In genomic region chr5:143976232-143976631, GRCm38 (mm10) we compare ENCODE assay signal across 38 mouse cellular contexts. TPM values are rescaled to one million over a fixed set of nuclear protein-coding genes. Genes with fewer than 3 reads are reported as not detected.
A peak's percentile ranks its signal among the peaks of the same experiment; 100 is the strongest.
DNase-seq lines count a peak whose midpoint lies in the region; ATAC-seq and TF ChIP-seq lines count a peak whose summit lies in the region.
"Had no signal": no experiment of that assay in that cellular context is flagged by ENCODE, and none has a peak within 500 bp of the region (broad histone marks: within the 10 kb centered on the region; RNA-seq: fewer than 3 reads in every experiment).

No protein-coding gene starts in this region.

- H3K79me2 ChIP-seq in MEL (ENCODE audit: control insufficient read depth, insufficient read depth, low read length, poor library complexity): no peaks in the 10 kb centered on the region

- no peak overlapping the region for H3K27ac ChIP-seq in forebrain, embryonic 12.5 days
- H3K27ac ChIP-seq in forebrain, embryonic 13.5 days: no peak overlapping the region
- no peak overlapping the region for H3K27ac ChIP-seq in MEL (ENCODE audit: control insufficient read depth, low read depth, low read length)
- peak overlapping the region; percentile 65 for H3K27ac ChIP-seq in liver, embryonic 16.5 days (ENCODE audit: low read length)
- H3K27ac ChIP-seq: heart, embryonic 15.5 days; hindbrain, postnatal 0 days; left cerebral cortex, adult 2 months; limb, embryonic 12.5 days; macrophage had no signal

- H3K36me3 ChIP-seq in forebrain, embryonic 12.5 days (replicated peaks): no peaks in the 10 kb centered on the region
- no peaks in the 10 kb centered on the region for H3K36me3 ChIP-seq in forebrain, embryonic 13.5 days (ENCODE audit: poor library complexity, severe bottlenecking)
- peaks cover 0 to 12% of the 10 kb centered on the region in 2 experiments; a peak in 2 of 4 replicates for H3K36me3 ChIP-seq in MEL (ENCODE audit: control insufficient read depth in 1 of 2, insufficient read depth in 2 of 2, low read length in 2 of 2)
- H3K36me3 ChIP-seq in liver, embryonic 16.5 days (ENCODE audit: control insufficient read depth, insufficient read depth): no peaks in the 10 kb centered on the region
- H3K36me3 ChIP-seq: heart, embryonic 15.5 days; limb, embryonic 12.5 days had no signal

- TF ChIP-seq RAD21 in MEL (IDR thresholded peaks at IDR 0.05; ENCODE audit: low read depth, low read length): no peak

- H3K4me2 ChIP-seq in forebrain, embryonic 12.5 days: no peak overlapping the region
- H3K4me2 ChIP-seq in forebrain, embryonic 13.5 days: no peak overlapping the region
- H3K4me2 ChIP-seq in liver, embryonic 16.5 days (ENCODE audit: low read depth, low read length): peak overlapping the region; percentile 52
- H3K4me2 ChIP-seq: heart, embryonic 15.5 days; limb, embryonic 12.5 days had no signal

- 0 out of 2 replicates have a peak overlapping the region, but pooled peaks have one; percentile 12 for H3K9ac ChIP-seq in forebrain, embryonic 12.5 days
- no peak overlapping the region for H3K9ac ChIP-seq in forebrain, embryonic 13.5 days
- no peak overlapping the region for H3K9ac ChIP-seq in MEL (ENCODE audit: control insufficient read depth, low read depth, low read length, poor library complexity, severe bottlenecking)
- no peak overlapping the region for H3K9ac ChIP-seq in liver, embryonic 16.5 days (ENCODE audit: low read depth, low read length)
- H3K9ac ChIP-seq: heart, embryonic 15.5 days; limb, embryonic 12.5 days had no signal

- no peak for TF ChIP-seq EP300 in MEL (IDR thresholded peaks at IDR 0.05; ENCODE audit: low read depth in 1 of 2, low read length in 2 of 2)

- ATAC-seq in forebrain, embryonic 12.5 days (ENCODE audit: low FRiP score): no peak
- ATAC-seq in forebrain, embryonic 13.5 days: no peak
- ATAC-seq in erythroid progenitor cell, adult 5-6 weeks (replicated peaks; ENCODE audit: low FRiP score, poor library complexity, severe bottlenecking): peak; percentile 27; the same call in 1 of the 2 replicates
- ATAC-seq in liver, embryonic 16.5 days (ENCODE audit: low read depth): peak; percentile 42
- no peak for ATAC-seq in megakaryocyte, adult 5-6 weeks (ENCODE audit: poor library complexity, severe bottlenecking)

- no peak for TF ChIP-seq POLR2A in MEL (IDR thresholded peaks at IDR 0.05; ENCODE audit: control insufficient read depth in 1 of 2, insufficient read depth in 1 of 2, low read depth in 1 of 2, low read length in 2 of 2, poor library complexity in 1 of 2)

- no peaks in the 10 kb centered on the region for H3K27me3 ChIP-seq in forebrain, embryonic 12.5 days
- H3K27me3 ChIP-seq in forebrain, embryonic 13.5 days: no peaks in the 10 kb centered on the region
- H3K27me3 ChIP-seq in MEL (ENCODE audit: control insufficient read depth in 1 of 2, insufficient read depth in 2 of 2, low read length in 2 of 2): no peaks in the 10 kb centered on the region
- H3K27me3 ChIP-seq in liver, embryonic 16.5 days (ENCODE audit: control insufficient read depth, insufficient read depth, low read depth, low read length): no peaks in the 10 kb centered on the region
- H3K27me3 ChIP-seq: CH12.LX; limb, embryonic 12.5 days had no signal

- TF ChIP-seq CTCF in MEL (IDR thresholded peaks at IDR 0.05 in 2 of 3, conservative IDR thresholded peaks at IDR 0.05 in 1 of 3; ENCODE audit: control insufficient read depth in 1 of 3, insufficient read depth in 1 of 3, low read depth in 2 of 3, low read length in 3 of 3, poor library complexity in 1 of 3, severe bottlenecking in 1 of 3): no peak

- DNase-seq in MEL (ENCODE audit: low read depth, low spot score): peak; percentile 19
- no peak for DNase-seq in left cerebral cortex, adult 11 months (ENCODE audit: low spot score)
- DNase-seq: adrenal gland, adult 8-10 months; cerebellum, adult 11 months; cerebellum, adult 9-10 months; cerebellum, postnatal 36 days; gastrocnemius, postnatal 10 days; kidney, adult 9 months; kidney, postnatal 10 days; lung, adult 18-20 months; lung, postnatal 10 days; midbrain, embryonic 14.5 days; retina, postnatal 1 day had no signal

- peaks cover 6% of the 10 kb centered on the region for H3K4me1 ChIP-seq in forebrain, embryonic 12.5 days
- 0 out of 2 replicates have a peak, but pooled peaks cover 4% of the 10 kb centered on the region for H3K4me1 ChIP-seq in forebrain, embryonic 13.5 days
- H3K4me1 ChIP-seq in MEL (ENCODE audit: control insufficient read depth in 1 of 2, insufficient read depth in 2 of 2, low read length in 2 of 2): peaks cover 9 to 40% of the 10 kb centered on the region in 2 experiments
- H3K4me1 ChIP-seq in liver, embryonic 16.5 days (ENCODE audit: control insufficient read depth, low read depth, low read length): peaks cover 47% of the 10 kb centered on the region

- WGBS in forebrain, embryonic 12.5 days: 91% methylated on average over 11 of the region's 11 CpGs
- WGBS in forebrain, embryonic 13.5 days: 92% methylated on average over 11 of the region's 11 CpGs
- 71% methylated on average over 11 of the region's 11 CpGs for WGBS in liver, embryonic 16.5 days (ENCODE audit: insufficient replicate concordance)

- H3K4me3 ChIP-seq in forebrain, embryonic 12.5 days (replicated peaks): no peak overlapping the region
- H3K4me3 ChIP-seq in forebrain, embryonic 13.5 days: no peak overlapping the region
- no peak overlapping the region for H3K4me3 ChIP-seq in MEL (ENCODE audit: control insufficient read depth in 1 of 2, insufficient read depth in 1 of 2, low read depth in 2 of 2, low read length in 2 of 2)
- H3K4me3 ChIP-seq in liver, embryonic 16.5 days (ENCODE audit: low read depth, low read length): peak overlapping the region; percentile 19; the same call in 1 of the 2 replicates
- H3K4me3 ChIP-seq: heart, embryonic 15.5 days; left cerebral cortex, adult 2 months; limb, embryonic 12.5 days had no signal

- H3K9me3 ChIP-seq in forebrain, embryonic 12.5 days: no peaks in the 10 kb centered on the region
- H3K9me3 ChIP-seq in forebrain, embryonic 13.5 days (replicated peaks): no peaks in the 10 kb centered on the region
- H3K9me3 ChIP-seq in MEL (replicated peaks; ENCODE audit: insufficient read depth, low read length): no peaks in the 10 kb centered on the region
- no peaks in the 10 kb centered on the region for H3K9me3 ChIP-seq in liver, embryonic 16.5 days (replicated peaks; ENCODE audit: control insufficient read depth, low read length)
- H3K9me3 ChIP-seq: heart, embryonic 15.5 days; limb, embryonic 12.5 days had no signal

RNA-seq across cellular contexts. Expression of gene Ccz1, which starts 38.4 kb away (rescaled TPM):
- 110 and 113 TPM in 2 replicates for polyA plus RNA-seq in forebrain, embryonic 12.5 days (2016; fragmentation: Nextera tagmentation; extraction: Ambion mirVana)
- polyA plus RNA-seq in forebrain, embryonic 13.5 days (2015; fragmentation: Nextera tagmentation; extraction: Ambion mirVana): 98.5 and 99.6 TPM in 2 replicates
- 56.0 and 61.7 TPM in 2 replicates for total RNA-seq in MEL (2012; rRNA removed)
- 100 to 1,000 TPM in 1 of 2 experiments, 10 to 100 TPM in 1; 58.0 to 166 TPM for polyA plus RNA-seq in MEL (2012; ENCODE audit: insufficient read depth in 1 of 2, insufficient read length in 2 of 2, low read depth in 1 of 2, low replicate concordance in 2 of 2, missing spikeins in 1 of 2)
- total RNA-seq in erythroid progenitor cell, adult 5-6 weeks (2015; ENCODE audit: low replicate concordance): 64.9 and 86.4 TPM in 2 replicates
- 32.5 and 45.2 TPM in 2 replicates for total RNA-seq in erythroid progenitor cell, adult 5-6 weeks (2017; ENCODE audit: low replicate concordance)
- polyA plus RNA-seq in liver, embryonic 16.5 days (2015; fragmentation: Nextera tagmentation; extraction: Ambion mirVana): 33.4 and 34.1 TPM in 2 replicates
- 79.6 and 85.3 TPM in 2 replicates for total RNA-seq in megakaryocyte, adult 5-6 weeks (2015)
- total RNA-seq in megakaryocyte, adult 5-6 weeks (2017): 98.3 and 103 TPM in 2 replicates

RNA-seq across cellular contexts. Expression of gene Rsph10b, which starts 43.4 kb away (rescaled TPM):
- 2.2 and 3.4 TPM in 2 replicates for polyA plus RNA-seq in forebrain, embryonic 12.5 days (2016; fragmentation: Nextera tagmentation; extraction: Ambion mirVana)
- polyA plus RNA-seq in forebrain, embryonic 13.5 days (2015; fragmentation: Nextera tagmentation; extraction: Ambion mirVana): 1.5 and 2.1 TPM in 2 replicates
- 0.04 TPM in 1 of 2 replicates, not detected in the other for total RNA-seq in MEL (2012; rRNA removed)
- polyA plus RNA-seq in MEL (2012; ENCODE audit: insufficient read depth in 1 of 2, insufficient read length in 2 of 2, low read depth in 1 of 2, low replicate concordance in 2 of 2, missing spikeins in 1 of 2): under 1 TPM in 1 of 2 experiments, not detected in 1; 0.17 TPM
- total RNA-seq in erythroid progenitor cell, adult 5-6 weeks (2015; ENCODE audit: low replicate concordance): 3.4 and 11.2 TPM in 2 replicates
- 5.1 and 12.6 TPM in 2 replicates for total RNA-seq in erythroid progenitor cell, adult 5-6 weeks (2017; ENCODE audit: low replicate concordance)
- 0.32 and 0.77 TPM in 2 replicates for polyA plus RNA-seq in liver, embryonic 16.5 days (2015; fragmentation: Nextera tagmentation; extraction: Ambion mirVana)
- total RNA-seq in megakaryocyte, adult 5-6 weeks (2015): 0.46 TPM in 1 of 2 replicates, not detected in the other
- 0.33 TPM in 1 of 2 replicates, not detected in the other for total RNA-seq in megakaryocyte, adult 5-6 weeks (2017)
- polyA plus RNA-seq: C2C12, macrophage had no signal

RNA-seq across cellular contexts. Expression of gene Gm42421, which starts 48.3 kb away (rescaled TPM):
- polyA plus RNA-seq in forebrain, embryonic 12.5 days (2016; fragmentation: Nextera tagmentation; extraction: Ambion mirVana): 0.87 and 1.9 TPM in 2 replicates
- polyA plus RNA-seq in forebrain, embryonic 13.5 days (2015; fragmentation: Nextera tagmentation; extraction: Ambion mirVana): 1.5 TPM in 2 replicates
- 0.39 TPM in 1 of 2 replicates, not detected in the other for total RNA-seq in MEL (2012; rRNA removed)
- under 1 TPM in 1 of 2 experiments, not detected in 1; 0.84 TPM for polyA plus RNA-seq in MEL (2012; ENCODE audit: insufficient read depth in 1 of 2, insufficient read length in 2 of 2, low read depth in 1 of 2, low replicate concordance in 2 of 2, missing spikeins in 1 of 2)
- total RNA-seq in erythroid progenitor cell, adult 5-6 weeks (2015; ENCODE audit: low replicate concordance): 10.5 TPM in 1 of 2 replicates, not detected in the other
- total RNA-seq in erythroid progenitor cell, adult 5-6 weeks (2017; ENCODE audit: low replicate concordance): 0.90 and 8.6 TPM in 2 replicates
- 0.13 and 0.33 TPM in 2 replicates for polyA plus RNA-seq in liver, embryonic 16.5 days (2015; fragmentation: Nextera tagmentation; extraction: Ambion mirVana)
- not detected in 2 replicates for total RNA-seq in megakaryocyte, adult 5-6 weeks (2015)
- 0.84 TPM in 1 of 2 replicates, not detected in the other for total RNA-seq in megakaryocyte, adult 5-6 weeks (2017)
- total RNA-seq: heart, postnatal 25 days; monocyte, adult 5-6 weeks had no signal
- polyA plus RNA-seq: large intestine, adult 2 months; spleen, adult 2 months had no signal

RNA-seq across cellular contexts. Expression of gene Ocm, which starts 50.2 kb away (rescaled TPM):
- not detected in 2 replicates for polyA plus RNA-seq in forebrain, embryonic 12.5 days (2016; fragmentation: Nextera tagmentation; extraction: Ambion mirVana)
- polyA plus RNA-seq in forebrain, embryonic 13.5 days (2015; fragmentation: Nextera tagmentation; extraction: Ambion mirVana): not detected in 2 replicates
- not detected in 2 replicates for total RNA-seq in MEL (2012; rRNA removed)
- polyA plus RNA-seq in MEL (2012; ENCODE audit: insufficient read depth in 1 of 2, insufficient read length in 2 of 2, low read depth in 1 of 2, low replicate concordance in 2 of 2, missing spikeins in 1 of 2): not detected
- total RNA-seq in erythroid progenitor cell, adult 5-6 weeks (2015; ENCODE audit: low replicate concordance): not detected in 2 replicates
- not detected in 2 replicates for total RNA-seq in erythroid progenitor cell, adult 5-6 weeks (2017; ENCODE audit: low replicate concordance)
- not detected in 2 replicates for polyA plus RNA-seq in liver, embryonic 16.5 days (2015; fragmentation: Nextera tagmentation; extraction: Ambion mirVana)
- total RNA-seq in megakaryocyte, adult 5-6 weeks (2015): 0.36 TPM in 1 of 2 replicates, not detected in the other
- total RNA-seq in megakaryocyte, adult 5-6 weeks (2017): not detected in 2 replicates
- total RNA-seq: adrenal gland, adult 8-10 months; adrenal gland, postnatal 4 days; CH12.LX; ES-E14; gastrocnemius, postnatal 10 days; heart, postnatal 25 days; hindbrain, postnatal 0 days; monocyte, adult 5-6 weeks had no signal
- polyA plus RNA-seq: C2C12; embryonic facial prominence, embryonic 11.5 days; forebrain, embryonic 11.5 days; gonadal fat pad, adult 2 months; heart, embryonic 15.5 days; intestine, postnatal 0 days; limb, embryonic 12.5 days; macrophage; midbrain, embryonic 14.5 days; neural tube, embryonic 14.5 days; spleen, adult 2 months; testis, adult 2 months; urinary bladder, adult 2 months had no signal

Comparison
In these comparisons a context has a peak if more than half of its experiments do, and no peak if none do; other contexts are left out.
1. ATAC-seq: peak in erythroid progenitor cell, adult 5-6 weeks (single experiment) and liver, embryonic 16.5 days (single experiment); none in forebrain, embryonic 12.5 days (single experiment), forebrain, embryonic 13.5 days (single experiment) and megakaryocyte, adult 5-6 weeks (single experiment).